Mouse (Mus musculus) urinary bladder, postnatal 25 days (tissue): ENCODE results near the gene Tbc1d1.

Source experiments
- DNase-seq: peaks from one replicate; pipeline ENCODE4 v3.0.0; 2022; ENCODE audit warnings: low spot score

Tbc1d1 gene

GRCm38 (mm10) chr5:64237693-64238092, 81.6 kb downstream of the Tbc1d1 start:
- no peak for DNase-seq

GRCm38 (mm10) chr5:64238894-64239652, 83.0 kb downstream of the Tbc1d1 start:
- no peak for DNase-seq

- DNase-seq = no peak
Measured at GRCm38 (mm10) chr5:64240941-64241682, 85.0 kb downstream of the Tbc1d1 start.

- DNase-seq = no peak
Measured at GRCm38 (mm10) chr5:64241867-64242266, 85.8 kb downstream of the Tbc1d1 start.

- DNase-seq = no peak
Measured at GRCm38 (mm10) chr5:64242795-64243455, 86.8 kb downstream of the Tbc1d1 start.

- no peak for DNase-seq
Measured at GRCm38 (mm10) chr5:64243666-64244065, 87.6 kb downstream of the Tbc1d1 start.

- DNase-seq = no peak
Measured at GRCm38 (mm10) chr5:64244283-64244682, 88.2 kb downstream of the Tbc1d1 start.

GRCm38 (mm10) chr5:64244745-64245144, 88.6 kb downstream of the Tbc1d1 start:
- DNase-seq = no peak

- no peak for DNase-seq
Measured at GRCm38 (mm10) chr5:64251435-64251834, 95.3 kb downstream of the Tbc1d1 start.

GRCm38 (mm10) chr5:64254278-64254677, 98.2 kb downstream of the Tbc1d1 start:
- DNase-seq = no peak

GRCm38 (mm10) chr5:64254988-64255387, 98.9 kb downstream of the Tbc1d1 start:
- DNase-seq = no peak

- no peak for DNase-seq
Measured at GRCm38 (mm10) chr5:64263348-64263747, 107.2 kb downstream of the Tbc1d1 start.

- no peak for DNase-seq
Measured at GRCm38 (mm10) chr5:64263898-64264478, 107.9 kb downstream of the Tbc1d1 start.

- peak; percentile 37 for DNase-seq
Measured at GRCm38 (mm10) chr5:64265145-64265544, 109.0 kb downstream of the Tbc1d1 start.

GRCm38 (mm10) chr5:64265906-64266305, 109.8 kb downstream of the Tbc1d1 start:
- no peak for DNase-seq

- DNase-seq = no peak
Measured at GRCm38 (mm10) chr5:64266534-64266933, 110.4 kb downstream of the Tbc1d1 start.

- no peak for DNase-seq
Measured at GRCm38 (mm10) chr5:64267279-64267678, 111.2 kb downstream of the Tbc1d1 start.

GRCm38 (mm10) chr5:64269669-64270068, 113.6 kb downstream of the Tbc1d1 start:
- no peak for DNase-seq

- no peak for DNase-seq
Measured at GRCm38 (mm10) chr5:64273517-64273916, 117.4 kb downstream of the Tbc1d1 start.

- no peak for DNase-seq
Measured at GRCm38 (mm10) chr5:64274296-64274695, 118.2 kb downstream of the Tbc1d1 start.

- peak; percentile 44 for DNase-seq
Measured at GRCm38 (mm10) chr5:64274738-64275451, 118.8 kb downstream of the Tbc1d1 start.
